Mouse (Mus musculus) midbrain, embryonic 10.5 days (tissue): ENCODE data around the gene Pabpc4. TPM values are rescaled to one million over a fixed set of nuclear protein-coding genes. Genes with fewer than 3 reads are reported as not detected.
A peak's percentile ranks its signal among the peaks of the same experiment; 100 is the strongest.
"Not testable (repeated sequence)": the region's sequence is repeated elsewhere in the genome, so short reads cannot be mapped to it uniquely, and the experiment has no call there.

Experiments
- DNase-seq: peaks from one replicate; pipeline ENCODE4 v3.0.0-alpha.2; 2017; ENCODE audit warnings: low spot score
- H3K27ac ChIP-seq: fragments of 300-500 bp; sonication (generic); replicated peaks from 2 replicates; pipeline ENCODE4 v1.5.1; 2016; ENCODE audit warnings: mild to moderate bottlenecking
- H3K27me3 ChIP-seq: fragments of 300-500 bp; sonication (generic); 2 replicates; pipeline ENCODE4 v1.6.1; 2016; ENCODE audit warnings: low read depth, mild to moderate bottlenecking; ENCODE audit not compliant: poor library complexity, severe bottlenecking
- H3K36me3 ChIP-seq: fragments of 300-500 bp; sonication (generic); 2 replicates; pipeline ENCODE4 v1.6.1; 2016; ENCODE audit warnings: mild to moderate bottlenecking, moderate library complexity
- H3K4me1 ChIP-seq: fragments of 300-500 bp; sonication (generic); 2 replicates; pipeline ENCODE4 v1.6.1; 2016
- H3K4me3 ChIP-seq: fragments of 300-500 bp; sonication (generic); 2 replicates; pipeline ENCODE4 v1.5.1; 2016; ENCODE audit warnings: mild to moderate bottlenecking, moderate library complexity
- H3K9me3 ChIP-seq: fragments of 300-500 bp; sonication (generic); replicated peaks from 2 replicates; pipeline ENCODE4 v1.6.1; 2016; ENCODE audit warnings: mild to moderate bottlenecking
- WGBS: fragments of 180-500 bp; shearing (Covaris S2); methylation state at CpG from one replicate; pipeline ENCODE4 v1.1.7; 2016; 5-methylcytosine and 5-hydroxymethylcytosine counted together
- polyA plus RNA-seq: library from polyadenylated mRNA; unstranded; fragments of >200 nt; fragmentation: Nextera tagmentation; extraction: Ambion mirVana; gene quantifications from 2 replicates; pipeline ENCODE4 v1.2.1, GENCODE M21; 2016

The Pabpc4 gene
- polyA plus RNA-seq, 1 experiment from 2014 or later, result 48.3 TPM

DNA sequence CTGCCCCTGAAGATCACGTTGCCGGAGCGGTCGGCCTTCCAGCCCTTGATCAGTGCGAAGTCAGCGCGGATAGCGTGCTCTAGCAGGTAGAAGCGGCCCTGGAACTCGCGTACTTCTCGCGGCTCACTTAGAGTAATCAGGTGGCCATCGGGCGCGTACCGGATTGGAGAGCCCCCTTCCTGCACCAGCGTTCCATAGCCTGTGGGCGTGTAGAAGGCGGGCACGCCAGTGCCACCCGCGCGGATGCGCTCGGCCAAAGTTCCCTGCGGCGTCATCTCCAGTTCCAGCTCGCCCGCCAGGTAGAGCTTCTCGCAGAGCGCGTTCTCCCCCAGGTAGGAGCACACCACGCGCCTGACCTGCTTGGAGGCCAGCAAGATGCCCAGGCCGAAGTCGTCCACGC, 60.8 kb downstream of the Pabpc4 start:
- Histone ChIP-seq H3K4me1 (peaks cover 17% of the 10 kb centered on the region), H3K27me3 (peaks cover 40% of the 10 kb centered on the region), H3K4me3 (peak overlapping the region; percentile 44)
- H3K9me3 ChIP-seq, DNase-seq, H3K36me3 ChIP-seq, H3K27ac ChIP-seq: not testable (repeated sequence)
- WGBS, result 16% methylated on average over 19 of the region's 38 CpGs

DNA sequence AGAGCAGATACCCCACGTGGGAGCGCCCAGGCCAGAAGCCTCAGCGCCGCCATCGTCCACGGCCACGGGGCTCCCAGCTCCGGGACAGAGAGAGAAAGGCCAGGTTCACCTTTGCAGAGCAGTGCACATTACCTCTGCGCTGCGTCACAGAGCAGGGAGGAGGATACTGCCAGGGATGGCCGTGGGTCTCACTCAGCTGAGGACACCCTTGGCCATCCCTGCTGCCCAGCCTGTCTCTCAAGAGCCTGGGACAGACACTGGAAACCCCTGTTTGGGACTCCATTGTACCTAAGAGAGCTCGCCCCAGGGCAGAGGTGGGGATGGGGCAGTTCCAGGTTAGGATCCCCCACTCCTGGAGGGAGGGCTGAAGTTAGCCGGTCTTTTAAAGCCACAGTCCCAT, 61.4 kb downstream of the Pabpc4 start, which contains the start of gene Oxct2a:
Gene Oxct2a (minus strand): TSS at position 101 of the 400 bp plus-strand sequence.
- Histone ChIP-seq H3K9me3 (no peaks in the 10 kb centered on the region), H3K36me3 (no peaks in the 10 kb centered on the region), H3K4me1 (peaks cover 17% of the 10 kb centered on the region), H3K27me3 (peaks cover 40% of the 10 kb centered on the region), H3K27ac (no peak within 1 kb of the TSS), H3K4me3 (peak within 1 kb of the TSS; percentile 44)
- WGBS, result 15% methylated on average over 13 of the region's 13 CpGs
- no peak for DNase-seq

DNA sequence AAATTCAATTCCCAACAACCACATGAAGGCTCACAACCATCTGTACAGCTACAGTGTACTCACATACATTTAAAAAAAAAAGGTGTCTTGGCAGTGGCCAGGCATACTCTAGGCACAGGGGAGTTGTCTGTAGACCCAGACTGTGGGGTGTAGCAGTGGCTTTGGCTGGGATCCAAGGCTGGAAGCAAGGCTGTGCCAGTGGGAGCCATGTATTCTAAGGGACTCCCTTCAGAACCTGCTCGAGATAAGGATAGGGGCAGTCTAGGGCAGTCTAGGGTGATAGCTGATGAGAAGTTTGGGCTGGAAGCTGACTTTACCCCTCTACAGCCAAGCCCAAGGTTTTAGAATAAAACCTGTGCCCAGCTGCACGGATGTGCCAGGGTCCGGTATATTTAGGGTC, 63.9 kb downstream of the Pabpc4 start:
- 83% methylated on average over 3 of the region's 3 CpGs for WGBS
- Histone ChIP-seq H3K36me3 (no peaks in the 10 kb centered on the region), H3K27me3 (peaks cover 40% of the 10 kb centered on the region), H3K4me1 (peaks cover 9% of the 10 kb centered on the region), H3K9me3 (no peaks in the 10 kb centered on the region), H3K4me3 (no peak overlapping the region), H3K27ac (no peak overlapping the region)
- no peak for DNase-seq

GRCm38 (mm10) chr4:123327630-123328029, 65.5 kb downstream of the Pabpc4 start:
- no peaks in the 10 kb centered on the region for H3K9me3 ChIP-seq
- DNase-seq, result no peak
- no peak overlapping the region for H3K4me3 ChIP-seq
- peaks cover 9% of the 10 kb centered on the region for H3K4me1 ChIP-seq
- WGBS, result 65% methylated on average over 3 of the region's 3 CpGs
- H3K36me3 ChIP-seq, result no peaks in the 10 kb centered on the region
- H3K27me3 ChIP-seq, result peaks cover 28% of the 10 kb centered on the region
- H3K27ac ChIP-seq, result no peak overlapping the region

- Histone ChIP-seq H3K36me3 (no peaks in the 10 kb centered on the region), H3K4me3 (no peak overlapping the region), H3K4me1 (no peaks in the 10 kb centered on the region), H3K27me3 (peaks cover 15% of the 10 kb centered on the region), H3K27ac (no peak overlapping the region), H3K9me3 (no peaks in the 10 kb centered on the region)
- DNase-seq, result no peak
- 79% methylated on average over 6 of the region's 6 CpGs for WGBS
Observed at GRCm38 (mm10) chr4:123328946-123329345, 66.8 kb downstream of the Pabpc4 start.

DNA sequence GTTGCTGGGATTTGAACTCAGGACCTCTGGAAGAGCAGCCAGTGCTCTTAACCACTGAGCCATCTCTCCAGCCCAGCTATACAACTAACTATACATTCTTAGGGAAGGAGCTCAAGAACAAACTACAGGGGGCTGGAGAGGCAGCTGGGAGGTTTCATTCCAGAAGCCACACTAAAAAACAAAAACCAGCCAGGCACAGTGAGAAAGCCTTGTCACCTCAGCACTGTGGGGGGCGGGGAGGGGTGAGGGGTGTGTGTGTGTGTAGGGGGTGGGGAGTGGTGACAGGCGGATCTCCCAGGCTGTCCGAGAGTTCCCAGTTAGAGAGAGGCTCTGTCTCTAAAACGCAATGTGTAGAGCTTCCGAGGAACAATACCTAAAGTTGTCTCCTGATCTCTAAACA, 69.2 kb downstream of the Pabpc4 start:
- Histone ChIP-seq H3K27me3 (no peaks in the 10 kb centered on the region), H3K27ac (no peak overlapping the region), H3K36me3 (no peaks in the 10 kb centered on the region), H3K9me3 (no peaks in the 10 kb centered on the region), H3K4me1 (no peaks in the 10 kb centered on the region), H3K4me3 (no peak overlapping the region)
- DNase-seq, result no peak
- 76% methylated on average over 5 of the region's 5 CpGs for WGBS

GRCm38 (mm10) chr4:123331961-123332360, 69.8 kb downstream of the Pabpc4 start:
- not testable (repeated sequence) for H3K36me3 ChIP-seq, H3K4me1 ChIP-seq, H3K27ac ChIP-seq, H3K27me3 ChIP-seq, H3K4me3 ChIP-seq, DNase-seq, H3K9me3 ChIP-seq
- WGBS, result 58% methylated on average over 1 of the region's 1 CpGs

GRCm38 (mm10) chr4:123333151-123333550, 71.0 kb downstream of the Pabpc4 start:
- H3K9me3 ChIP-seq, result no peaks in the 10 kb centered on the region
- WGBS, result 94% methylated on average over 4 of the region's 4 CpGs
- no peaks in the 10 kb centered on the region for H3K36me3 ChIP-seq
- no peaks in the 10 kb centered on the region for H3K27me3 ChIP-seq
- H3K4me3 ChIP-seq, result no peak overlapping the region
- H3K27ac ChIP-seq, result no peak overlapping the region
- no peak for DNase-seq
- H3K4me1 ChIP-seq, result no peaks in the 10 kb centered on the region

DNA sequence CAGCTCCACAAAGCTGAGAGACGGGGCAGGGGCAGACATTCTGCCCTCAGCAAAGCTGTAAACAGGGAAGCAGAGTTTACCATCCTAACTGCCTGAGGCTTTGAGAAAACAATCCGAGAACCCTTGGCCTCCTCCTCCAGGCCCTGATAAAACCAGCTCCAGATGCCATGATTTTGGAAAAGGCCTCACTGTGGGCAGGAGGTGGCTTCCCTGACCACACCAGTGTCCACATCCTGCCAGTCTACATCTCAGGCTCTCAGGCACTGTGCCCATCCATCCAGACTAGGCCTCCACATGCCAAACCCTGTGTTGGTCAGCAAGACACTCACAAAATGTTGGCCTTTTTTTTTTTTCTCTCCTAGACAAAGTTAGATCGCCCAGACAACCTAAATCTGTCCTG, 72.0 kb downstream of the Pabpc4 start:
- Histone ChIP-seq H3K27me3 (peaks cover 5% of the 10 kb centered on the region; the same call in 1 of the 2 replicates), H3K27ac (no peak overlapping the region), H3K36me3 (no peaks in the 10 kb centered on the region), H3K9me3 (no peaks in the 10 kb centered on the region), H3K4me3 (no peak overlapping the region), H3K4me1 (no peaks in the 10 kb centered on the region)
- no peak for DNase-seq
- WGBS, result 79% methylated on average over 3 of the region's 3 CpGs

GRCm38 (mm10) chr4:123335244-123335643, 73.1 kb downstream of the Pabpc4 start:
- 90% methylated on average over 10 of the region's 10 CpGs for WGBS
- H3K4me1 ChIP-seq, H3K27ac ChIP-seq, H3K4me3 ChIP-seq, H3K9me3 ChIP-seq, H3K36me3 ChIP-seq, DNase-seq: not testable (repeated sequence)
- peaks cover 13% of the 10 kb centered on the region for H3K27me3 ChIP-seq

DNA sequence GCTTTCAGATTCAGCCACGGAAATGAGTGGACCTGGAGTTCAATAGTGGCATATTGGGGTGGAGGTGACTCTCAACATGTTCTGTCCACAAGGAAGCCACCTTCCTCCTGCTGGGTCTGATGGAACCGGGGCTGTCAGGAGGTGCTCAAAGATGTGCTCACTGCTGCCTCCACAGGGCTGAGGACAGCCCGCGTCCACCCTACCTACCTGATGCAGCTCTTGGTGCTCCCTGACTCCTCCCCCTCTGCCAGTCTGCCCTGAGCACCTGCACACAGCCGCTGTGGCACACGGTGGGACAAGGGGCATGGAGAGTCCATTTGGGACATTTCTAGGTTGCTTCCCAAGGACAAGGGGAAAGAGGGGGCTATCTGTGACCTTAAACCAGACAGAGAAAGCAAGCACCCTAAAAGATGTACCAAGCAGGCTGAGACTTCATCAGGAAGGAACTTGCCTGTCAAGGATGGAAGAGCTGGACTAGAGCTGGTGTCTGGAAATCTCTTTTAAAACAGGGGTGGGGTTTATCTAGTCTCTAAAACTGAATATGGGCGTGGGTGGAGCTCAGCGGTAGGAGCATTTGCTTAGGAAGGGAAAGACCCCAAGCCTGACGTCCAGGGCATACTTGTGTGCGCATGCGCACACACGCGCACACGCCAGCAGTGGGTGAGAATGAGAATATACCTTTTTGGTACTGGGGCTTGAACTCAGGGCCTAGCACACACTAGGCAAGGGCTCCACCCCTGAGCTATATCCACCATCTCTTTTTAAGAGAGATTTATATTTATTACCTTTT, 73.8 kb downstream of the Pabpc4 start:
- H3K4me1 ChIP-seq, result no peaks in the 10 kb centered on the region
- WGBS, result 71% methylated on average over 14 of the region's 14 CpGs

DNA sequence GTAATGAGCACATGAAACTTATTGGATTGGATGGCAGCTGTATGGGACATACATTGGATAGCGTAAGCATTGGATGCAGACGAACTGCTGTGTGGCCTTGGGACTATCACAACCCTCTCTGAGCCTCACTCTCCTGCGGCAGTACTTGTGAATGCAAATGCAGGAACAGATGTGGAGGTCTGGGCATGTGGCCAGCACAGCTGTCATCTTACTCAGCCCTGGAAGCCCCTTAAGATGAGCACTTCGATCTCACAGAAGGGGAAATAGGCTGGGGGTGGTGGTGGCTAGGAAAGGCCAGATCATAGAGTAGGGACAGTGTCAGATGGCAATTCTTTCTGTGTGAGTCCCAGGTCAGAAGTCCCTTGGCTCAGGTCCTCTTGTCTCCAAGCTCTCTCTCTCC, 75.5 kb downstream of the Pabpc4 start:
- H3K27me3 ChIP-seq, result peaks cover 38% of the 10 kb centered on the region
- no peak for DNase-seq
- WGBS, result 91% methylated on average over 4 of the region's 4 CpGs

More for the DNA sequence above, 73.8 kb downstream of the Pabpc4 start:
- H3K27ac ChIP-seq, result no peak overlapping the region
- DNase-seq, result no peak
- H3K9me3 ChIP-seq, result no peaks in the 10 kb centered on the region
- H3K4me3 ChIP-seq, result no peak overlapping the region
- no peaks in the 10 kb centered on the region for H3K36me3 ChIP-seq
- peaks cover 21% of the 10 kb centered on the region for H3K27me3 ChIP-seq

DNA sequence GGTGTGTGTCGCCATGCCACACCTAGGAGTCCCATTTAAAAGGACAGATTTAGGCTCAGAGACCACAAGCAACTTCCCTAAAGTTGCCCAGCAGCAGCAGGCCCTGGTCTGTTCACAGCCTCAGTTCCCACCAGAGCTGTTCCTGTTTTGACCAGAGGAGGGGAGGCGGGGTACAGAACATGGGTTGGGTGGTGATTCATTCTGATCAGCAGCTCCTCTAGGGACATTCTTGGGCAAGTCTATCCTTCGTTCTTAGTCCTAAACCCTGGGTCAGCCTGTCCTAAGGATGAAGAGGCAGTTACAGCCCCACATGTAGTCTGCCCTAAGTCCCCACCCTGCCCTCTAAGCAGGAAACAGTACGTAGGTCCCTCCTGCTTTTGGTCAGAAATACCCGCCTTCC, 78.1 kb downstream of the Pabpc4 start:
- Histone ChIP-seq H3K36me3 (no peaks in the 10 kb centered on the region), H3K27me3 (peaks cover 61% of the 10 kb centered on the region), H3K27ac (no peak overlapping the region), H3K9me3 (no peaks in the 10 kb centered on the region), H3K4me3 (no peak overlapping the region), H3K4me1 (peaks cover 17% of the 10 kb centered on the region)
- no peak for DNase-seq
- WGBS, result 72% methylated on average over 5 of the region's 5 CpGs

More for the DNA sequence above, 75.5 kb downstream of the Pabpc4 start:
- Histone ChIP-seq H3K4me1 (peaks cover 8% of the 10 kb centered on the region), H3K27ac (no peak overlapping the region), H3K36me3 (no peaks in the 10 kb centered on the region), H3K9me3 (no peaks in the 10 kb centered on the region), H3K4me3 (no peak overlapping the region)
